Mouse (Mus musculus): ENCODE measurements around the gene Tpcn2.

DNA sequence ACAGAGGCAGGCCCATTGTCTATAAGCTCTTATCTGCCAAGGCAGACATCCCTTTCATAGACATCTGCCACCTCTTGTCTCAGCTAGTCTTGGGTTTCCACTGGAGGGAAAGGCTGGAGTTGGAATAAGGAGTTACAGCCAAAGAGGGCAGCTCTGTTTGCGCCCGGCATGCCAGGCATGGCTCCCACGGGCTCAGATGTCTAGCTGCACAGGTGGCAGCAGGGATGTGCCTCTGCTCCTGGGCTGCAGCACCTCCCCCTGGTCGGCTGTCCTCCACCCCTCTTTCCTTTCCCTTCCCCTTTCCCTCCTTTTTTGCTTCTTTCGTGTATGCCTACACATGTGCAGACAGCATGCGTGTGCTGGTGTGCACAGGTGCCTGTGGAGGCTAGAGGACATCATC is 91.0 kb downstream of the Tpcn2 start:
- TF ChIP-seq CTCF (IDR thresholded peaks at IDR 0.05): no peak
- no peak for TF ChIP-seq EP300 (IDR thresholded peaks at IDR 0.05; ENCODE audit: insufficient read depth, low read depth, low read length)
- no peak for TF ChIP-seq POLR2A (IDR thresholded peaks at IDR 0.05; ENCODE audit: insufficient read depth, low read depth, low read length)

Measured in heart, adult 2 months (tissue).